Mouse (Mus musculus) layer of hippocampus, postnatal 10 days (tissue): ENCODE data around the gene Fscn3. TPM values are rescaled to one million over a fixed set of nuclear protein-coding genes. Genes with fewer than 3 reads are reported as not detected.

Experiments used
- DNase-seq, 2 experiments: peaks; one replicate each; pipeline ENCODE4 v3.0.0; 2021; ENCODE audit warnings: low spot score in 2 of 2
- total RNA-seq, 2 experiments: library from RNA; stranded (reverse); gene quantifications; 2 replicates each; pipeline ENCODE4 v1.2.3; 2021

Gene Fscn3
- total RNA-seq, 2 experiments from 2014 or later, result not detected

GRCm38 (mm10) chr6:28423767-28424695 lies 3.6 kb upstream of the Fscn3 start:
- DNase-seq, result peak; percentile 59 to 69

- no peak for DNase-seq
Measured at GRCm38 (mm10) chr6:28425019-28425418, 2.6 kb upstream of the Fscn3 start.

- DNase-seq, result no peak
Measured at GRCm38 (mm10) chr6:28428290-28428689, 701 bp downstream of the Fscn3 start, which contains the start of gene Gcc1. Gcc1 (minus strand) TSS chr6:28428390.

- no peak for DNase-seq
Measured at GRCm38 (mm10) chr6:28429870-28430269, 2.3 kb downstream of the Fscn3 start.

GRCm38 (mm10) chr6:28430795-28431537 lies 3.4 kb downstream of the Fscn3 start:
- DNase-seq, result no peak

- no peak for DNase-seq
Measured at GRCm38 (mm10) chr6:28431538-28431855, 3.9 kb downstream of the Fscn3 start.

- DNase-seq, result no peak
Measured at GRCm38 (mm10) chr6:28447937-28448336, 20.3 kb downstream of the Fscn3 start.

GRCm38 (mm10) chr6:28449253-28449652 lies 21.7 kb downstream of the Fscn3 start, which contains the start of gene Pax4:
Pax4 (minus strand) TSS chr6:28449353.
- no peak for DNase-seq

GRCm38 (mm10) chr6:28450481-28450880 lies 22.9 kb downstream of the Fscn3 start:
- DNase-seq, result no peak

- DNase-seq, result no peak
Measured at GRCm38 (mm10) chr6:28450977-28451376, 23.4 kb downstream of the Fscn3 start.

- DNase-seq, result no peak
Measured at GRCm38 (mm10) chr6:28459221-28459668, 31.7 kb downstream of the Fscn3 start.

GRCm38 (mm10) chr6:28460534-28460933 lies 32.9 kb downstream of the Fscn3 start:
- peak; percentile 67 to 76 for DNase-seq

GRCm38 (mm10) chr6:28464630-28465029 lies 37.0 kb downstream of the Fscn3 start:
- DNase-seq, result no peak

- DNase-seq, result no peak
Measured at GRCm38 (mm10) chr6:28470017-28470602, 42.5 kb downstream of the Fscn3 start.

- DNase-seq, result no peak
Measured at GRCm38 (mm10) chr6:28470621-28471020, 43.0 kb downstream of the Fscn3 start.

GRCm38 (mm10) chr6:28471284-28472035 lies 43.9 kb downstream of the Fscn3 start:
- DNase-seq, result no peak

GRCm38 (mm10) chr6:28474211-28474610 lies 46.6 kb downstream of the Fscn3 start:
- no peak for DNase-seq

GRCm38 (mm10) chr6:28474839-28475238 lies 47.2 kb downstream of the Fscn3 start, which contains the start of gene Snd1:
Snd1 (plus strand) TSS chr6:28475139.
- no peak for DNase-seq

GRCm38 (mm10) chr6:28479865-28480751 lies 52.5 kb downstream of the Fscn3 start:
- DNase-seq, result peak; percentile 95 to 97
